Mouse (Mus musculus): ENCODE measurements around the gene Mst1r.

Mst1r gene

GRCm38 (mm10) chr9:107906252-107906966, at the start of gene Mst1r:
Gene Mst1r, plus strand, starts transcription at chr9:107906873.
- in situ Hi-C loops (cut with MboI; ENCODE audit: unreplicated experiment in 2 of 2) = no loop called here

DNA sequence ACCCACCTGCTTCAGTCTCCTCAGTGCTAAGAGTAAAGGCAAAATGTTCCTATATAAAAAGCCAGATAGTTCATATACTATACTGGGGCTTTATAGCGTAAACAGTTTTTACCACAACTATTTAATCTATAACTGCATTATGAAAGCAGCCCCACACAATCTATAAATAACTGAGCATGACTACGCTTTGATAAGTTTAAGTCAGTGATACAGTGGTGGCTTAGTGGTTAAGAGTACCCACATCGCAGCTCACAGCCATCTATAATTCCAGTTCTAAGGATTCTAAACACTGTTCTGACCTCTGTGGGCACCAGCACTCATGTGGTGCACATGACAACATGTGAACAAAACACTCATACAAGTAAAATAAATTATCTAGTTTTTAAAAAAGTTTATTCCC, 48.3 kb upstream of the Mst1r start:
- in situ Hi-C loops (cut with MboI; ENCODE audit: unreplicated experiment in 2 of 2) = no loop called here

DNA sequence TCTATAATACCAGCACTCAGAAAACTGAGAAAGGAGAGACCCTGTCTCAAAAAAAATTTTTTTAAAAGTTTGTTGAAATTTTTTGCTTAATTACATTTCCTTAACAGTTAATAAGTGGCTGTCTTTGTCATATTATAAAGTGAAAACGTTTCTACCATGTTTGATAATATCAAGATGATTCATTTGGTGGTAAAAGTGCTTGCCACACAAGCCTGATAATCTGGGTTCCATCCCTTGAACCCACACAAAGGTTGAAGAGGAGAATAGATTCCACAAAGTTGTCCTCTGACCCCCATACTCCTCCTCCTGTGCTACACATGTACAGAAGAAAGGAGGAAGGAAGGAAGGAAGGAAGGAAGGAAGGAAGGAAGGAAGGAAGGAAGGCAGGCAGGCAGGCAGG, 42.2 kb upstream of the Mst1r start:
- in situ Hi-C loops (cut with MboI; ENCODE audit: unreplicated experiment in 2 of 2) = no loop called here

- in situ Hi-C loops (cut with MboI; ENCODE audit: unreplicated experiment in 2 of 2) = no loop called here
Observed at GRCm38 (mm10) chr9:107866081-107866480, 40.6 kb upstream of the Mst1r start.

- in situ Hi-C loops (cut with MboI; ENCODE audit: unreplicated experiment in 2 of 2) = no loop called here
Observed at GRCm38 (mm10) chr9:107872350-107873098, 34.1 kb upstream of the Mst1r start.

- in situ Hi-C loops (cut with MboI; ENCODE audit: unreplicated experiment in 2 of 2) = no loop called here
Observed at GRCm38 (mm10) chr9:107873137-107873536, 33.5 kb upstream of the Mst1r start, which contains the start of gene Rbm6. Gene Rbm6, minus strand, starts transcription at chr9:107873237.

DNA sequence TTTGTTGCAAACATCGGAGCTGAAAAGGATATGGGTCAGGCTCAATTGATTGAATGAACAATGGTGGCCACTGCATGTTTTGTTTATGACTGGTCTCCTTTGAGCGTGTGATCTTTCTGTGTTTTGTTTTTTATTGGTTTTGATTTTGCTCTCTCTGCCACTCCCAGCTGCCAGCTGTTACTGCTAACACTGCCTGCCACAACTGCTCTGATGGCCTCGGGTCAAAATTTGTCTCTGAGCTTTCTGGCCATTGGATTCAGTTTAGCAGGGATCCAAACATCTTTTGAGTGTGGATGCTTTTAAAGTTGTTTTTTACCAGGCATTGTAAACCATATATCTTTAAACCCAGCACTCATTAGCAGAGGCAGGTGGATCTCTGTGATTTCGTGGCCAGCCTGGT, 26.3 kb upstream of the Mst1r start:
- in situ Hi-C loops (cut with MboI; ENCODE audit: unreplicated experiment in 2 of 2) = no loop called here

DNA sequence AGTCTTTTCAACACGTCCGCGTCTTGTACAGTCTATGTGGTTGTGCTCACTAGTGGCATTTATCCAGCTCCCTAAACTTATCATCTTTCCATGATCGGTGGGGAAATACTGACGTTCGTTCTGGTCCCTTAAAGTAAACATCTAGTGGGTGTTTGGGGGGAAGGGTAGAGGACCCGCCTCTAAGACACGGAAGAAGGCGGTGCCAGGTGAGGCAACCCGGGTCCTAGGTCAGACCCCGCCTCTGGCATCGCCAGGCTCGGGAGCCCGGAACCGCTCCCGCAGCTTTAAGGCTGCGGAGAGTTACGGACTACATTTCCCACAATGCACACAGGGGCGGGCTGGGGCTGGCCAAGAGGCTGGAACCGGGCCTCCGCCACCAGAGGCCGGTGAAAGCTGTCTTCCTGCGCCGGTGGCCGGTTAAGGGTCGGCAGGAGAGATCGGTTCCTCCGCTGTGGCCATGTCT, 18.8 kb upstream of the Mst1r start, which contains the start of gene Mon1a:
TSS of gene Mon1a (plus strand) at position 348 of the 463 bp plus-strand sequence.
- in situ Hi-C loops (cut with MboI; ENCODE audit: unreplicated experiment in 2 of 2) = no loop called here

DNA sequence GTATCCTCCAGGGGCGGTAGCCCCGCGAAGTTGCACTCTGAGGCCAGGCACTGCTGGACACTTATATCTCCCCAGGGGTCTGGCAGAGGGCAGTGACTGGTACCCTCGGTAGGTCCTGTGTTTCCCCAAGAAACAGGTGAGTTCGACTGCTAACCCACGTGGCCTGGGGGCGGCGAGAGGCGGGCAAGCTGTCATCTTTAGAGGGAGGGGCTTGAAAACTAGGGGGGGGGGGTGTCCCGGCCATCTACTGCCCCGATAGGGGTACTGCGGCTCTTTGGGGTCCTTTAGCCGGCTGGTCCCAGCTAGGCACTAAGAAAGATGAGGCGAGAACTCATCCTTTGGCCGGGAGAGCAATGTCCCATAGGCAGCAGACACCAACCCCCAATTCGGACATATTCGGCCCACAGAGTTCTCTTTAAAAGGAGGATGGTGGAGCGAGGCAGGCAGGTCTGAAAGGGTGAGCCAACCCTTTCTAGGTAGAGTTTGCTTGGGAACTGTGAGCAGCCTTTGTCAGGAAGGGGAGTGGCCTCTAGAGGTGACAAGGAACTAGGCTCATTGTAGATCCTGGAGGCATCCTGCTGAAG, 18.3 kb upstream of the Mst1r start:
- in situ Hi-C loops (cut with MboI; ENCODE audit: unreplicated experiment in 2 of 2) = no loop called here

DNA sequence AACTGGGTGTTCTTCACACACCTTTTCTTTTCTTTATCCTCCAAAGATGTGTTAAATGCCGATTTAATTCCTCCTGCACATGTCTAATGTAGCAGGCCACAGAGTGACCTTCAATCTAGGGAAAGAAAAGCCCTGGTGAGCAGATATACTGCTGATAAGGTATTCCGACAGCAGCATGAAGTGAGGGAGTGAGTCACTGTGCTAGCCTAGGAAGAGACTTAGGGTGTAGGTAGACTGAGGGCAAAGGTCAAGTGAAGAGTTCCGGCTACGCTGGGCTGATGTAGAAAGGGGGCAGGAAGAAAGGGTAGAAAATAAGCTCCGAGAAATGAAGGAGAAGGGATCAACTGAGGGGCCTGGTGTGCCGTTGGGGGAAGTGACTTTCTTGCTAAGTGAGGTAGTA, 16.4 kb upstream of the Mst1r start:
- in situ Hi-C loops (cut with MboI; ENCODE audit: unreplicated experiment in 2 of 2) = loop anchor here in 1 of 2 experiments (10.0 kb wide), 1 partner anchor 315 kb away; no protein-coding TSS in a partner anchor

GRCm38 (mm10) chr9:107891023-107891422, 15.7 kb upstream of the Mst1r start:
- in situ Hi-C loops (cut with MboI; ENCODE audit: unreplicated experiment in 2 of 2) = loop anchor here in 1 of 2 experiments (10.0 kb wide), 1 partner anchor 314 kb away; no protein-coding TSS in a partner anchor

- in situ Hi-C loops (cut with MboI; ENCODE audit: unreplicated experiment in 2 of 2) = loop anchor here in 1 of 2 experiments (10.0 kb wide), 1 partner anchor 306 kb away; no protein-coding TSS in a partner anchor
Observed at GRCm38 (mm10) chr9:107898563-107898962, 8.1 kb upstream of the Mst1r start.

DNA sequence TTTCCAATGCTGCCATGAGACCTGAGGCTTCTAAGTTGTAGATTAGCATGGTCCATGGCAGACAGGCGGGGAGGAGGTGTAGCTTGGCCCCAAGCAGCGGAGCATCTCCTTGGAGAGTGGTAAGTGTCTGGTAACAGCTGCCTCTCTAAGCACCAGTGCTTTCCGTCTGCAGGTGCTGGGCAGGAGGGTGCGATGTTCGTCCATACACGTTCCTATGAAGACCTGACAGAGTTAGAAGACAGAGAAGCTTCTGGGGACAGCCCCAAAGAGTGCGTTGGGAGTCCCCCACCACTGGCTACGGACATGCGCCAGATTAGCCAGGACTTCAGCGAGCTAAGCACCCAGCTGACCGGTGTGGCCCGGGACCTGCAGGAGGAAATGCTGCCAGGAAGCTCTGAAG, 6.8 kb upstream of the Mst1r start:
- in situ Hi-C loops (cut with MboI; ENCODE audit: unreplicated experiment in 2 of 2) = loop anchor here (5.0 to 10.0 kb wide), 2 partner anchors 167 to 305 kb away; no protein-coding TSS in a partner anchor

DNA sequence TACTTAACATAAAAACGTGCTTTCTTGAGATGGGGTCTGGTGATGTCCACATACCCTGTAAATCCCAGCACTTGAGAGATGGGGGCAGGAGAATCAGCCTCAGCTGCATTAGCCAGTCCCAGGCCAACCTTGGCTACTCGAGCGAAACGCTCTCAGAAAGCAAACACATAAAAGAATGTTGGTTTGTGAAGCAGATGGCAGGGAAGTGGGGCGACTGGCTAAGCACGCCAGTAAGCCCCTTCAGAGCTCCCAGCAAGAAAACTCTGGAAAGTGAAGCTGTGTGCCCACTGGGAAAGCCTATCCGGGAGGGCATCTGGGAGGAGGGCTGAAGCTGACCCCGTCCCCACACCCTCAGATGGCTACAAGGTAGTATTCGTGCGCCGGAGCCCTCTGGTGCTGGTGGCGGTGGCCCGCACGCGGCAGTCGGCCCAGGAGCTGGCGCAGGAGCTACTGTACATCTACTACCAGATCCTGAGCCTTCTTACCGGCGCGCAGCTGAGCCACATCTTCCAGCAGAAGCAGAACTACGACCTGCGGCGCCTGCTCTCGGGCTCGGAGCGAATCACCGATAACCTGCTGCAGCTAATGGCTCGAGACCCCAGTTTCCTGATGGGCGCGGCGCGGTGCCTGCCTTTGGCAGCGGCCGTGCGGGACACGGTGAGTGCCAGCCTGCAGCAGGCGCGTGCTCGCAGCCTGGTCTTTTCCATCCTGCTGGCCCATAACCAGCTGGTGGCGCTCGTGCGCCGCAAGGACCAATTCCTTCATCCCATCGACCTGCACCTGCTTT, 5.6 kb upstream of the Mst1r start:
- in situ Hi-C loops (cut with MboI; ENCODE audit: unreplicated experiment in 2 of 2) = loop anchor here (5.0 kb wide), 1 partner anchor 166 kb away; no protein-coding TSS in a partner anchor

DNA sequence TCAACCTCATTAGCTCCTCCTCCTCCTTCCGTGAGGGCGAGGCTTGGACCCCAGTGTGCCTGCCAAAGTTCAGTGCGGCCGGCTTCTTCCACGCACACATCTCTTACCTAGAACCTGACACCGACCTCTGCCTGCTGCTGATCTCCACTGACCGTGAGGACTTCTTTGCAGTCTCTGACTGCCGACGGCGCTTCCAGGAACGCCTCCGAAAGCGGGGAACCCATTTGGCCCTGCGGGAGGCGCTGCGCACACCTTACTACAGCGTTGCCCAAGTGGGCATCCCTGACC, 5.1 kb upstream of the Mst1r start:
- in situ Hi-C loops (cut with MboI; ENCODE audit: unreplicated experiment in 2 of 2) = loop anchor here (5.0 kb wide), 1 partner anchor 166 kb away; no protein-coding TSS in a partner anchor

DNA sequence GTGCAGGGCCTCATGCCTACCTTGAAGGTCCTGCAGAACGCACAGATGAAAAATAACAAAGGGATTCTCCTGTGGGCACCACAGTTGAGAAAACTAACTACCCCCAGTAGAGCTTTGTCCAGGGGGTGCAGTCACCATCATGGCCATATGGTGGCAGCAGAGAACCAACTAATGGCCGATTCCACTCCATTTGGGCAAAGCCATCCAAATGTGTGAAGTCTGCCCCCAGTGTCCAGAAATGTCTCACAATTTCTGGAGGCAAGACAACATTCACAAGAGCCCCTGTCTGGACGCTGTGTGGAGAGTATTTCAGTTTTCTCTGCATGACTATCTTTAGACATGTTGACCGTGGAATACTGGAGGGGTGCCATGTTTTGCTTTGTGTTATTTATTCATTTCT, 1.9 kb upstream of the Mst1r start:
- in situ Hi-C loops (cut with MboI; ENCODE audit: unreplicated experiment in 2 of 2) = loop anchor here (5.0 kb wide), 1 partner anchor 163 kb away; no protein-coding TSS in a partner anchor

- in situ Hi-C loops (cut with MboI; ENCODE audit: unreplicated experiment in 2 of 2) = no loop called here
Observed at GRCm38 (mm10) chr9:107906967-107907800, 511 bp downstream of the Mst1r start.

- in situ Hi-C loops (cut with MboI; ENCODE audit: unreplicated experiment in 2 of 2) = no loop called here
Observed at GRCm38 (mm10) chr9:107907801-107908120, 1.1 kb downstream of the Mst1r start.

- in situ Hi-C loops (cut with MboI; ENCODE audit: unreplicated experiment in 2 of 2) = no loop called here
Observed at GRCm38 (mm10) chr9:107908410-107909158, 1.9 kb downstream of the Mst1r start.
